Mouse (Mus musculus): ENCODE measurements around the gene Urah.

DNA sequence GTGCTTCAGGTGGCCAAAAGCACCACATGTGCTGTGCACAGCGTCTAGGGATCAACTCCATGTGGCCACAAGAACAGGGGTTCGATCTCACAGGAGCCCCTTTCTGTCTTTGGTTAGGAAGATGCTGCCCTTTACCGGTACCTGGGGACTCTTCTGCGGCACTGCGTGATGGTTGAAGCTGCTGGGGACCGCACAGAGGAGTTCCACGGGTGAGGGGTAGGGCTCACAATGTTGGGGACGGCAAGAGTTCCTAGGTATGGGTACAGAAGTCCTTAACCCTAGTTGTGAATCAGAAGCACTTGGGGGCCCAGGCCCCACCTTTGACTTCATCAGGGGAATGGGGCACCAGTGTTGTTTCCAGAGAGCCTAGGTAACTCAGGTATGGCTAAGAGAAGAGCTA is 23.9 kb downstream of the Urah start:
- TF ChIP-seq CTCF (IDR thresholded peaks at IDR 0.05; ENCODE audit: insufficient read depth, low read depth, low read length) (no peak), POLR2A (IDR thresholded peaks at IDR 0.05; ENCODE audit: insufficient read depth, low read depth, low read length) (no peak)

Measured in olfactory bulb, adult 2 months (tissue).